Mouse (Mus musculus) kidney, postnatal 0 days (tissue): ENCODE results near the gene Slc35a1. TPM values are rescaled to one million over a fixed set of nuclear protein-coding genes. Genes with fewer than 3 reads are reported as not detected.

Source experiments
- ATAC-seq: fragments of 200-750 bp; cut with Nextera tagmentation; replicated peaks from 2 replicates; pipeline ENCODE4 v1.8.0; 2017; ENCODE audit warnings: low read depth, moderate number of reproducible peaks, moderate TSS enrichment, moderate library complexity; ENCODE audit not compliant: low FRiP score
- DNase-seq: peaks from one replicate; pipeline ENCODE4 v3.0.0-alpha.2; 2016; ENCODE audit warnings: low spot score
- H3K27ac ChIP-seq: fragments of 300-500 bp; sonication (generic); 2 replicates; pipeline ENCODE4 v1.5.1; 2014; ENCODE audit warnings: mild to moderate bottlenecking
- H3K27me3 ChIP-seq: fragments of 300-500 bp; sonication (generic); 2 replicates; pipeline ENCODE4 v1.6.1; 2014; ENCODE audit warnings: low read length, mixed read lengths; ENCODE audit not compliant: insufficient read depth
- H3K36me3 ChIP-seq: fragments of 300-500 bp; sonication (generic); 2 replicates; pipeline ENCODE4 v1.6.1; 2014; ENCODE audit warnings: low read length, mixed read lengths; ENCODE audit not compliant: insufficient read depth
- H3K4me1 ChIP-seq: fragments of 300-500 bp; sonication (generic); replicated peaks from 2 replicates; pipeline ENCODE4 v1.6.1; 2014; ENCODE audit warnings: antibody characterized with exemption, low read length, mixed read lengths; ENCODE audit not compliant: insufficient read depth
- H3K4me2 ChIP-seq: fragments of 300-500 bp; sonication (generic); 2 replicates; pipeline ENCODE4 v1.6.1; 2014; ENCODE audit warnings: mild to moderate bottlenecking, low read length, moderate library complexity, mixed read lengths
- H3K4me3 ChIP-seq: fragments of 300-500 bp; sonication (generic); replicated peaks from 2 replicates; pipeline ENCODE4 v1.5.1; 2014; ENCODE audit warnings: low read depth, low read length
- H3K9ac ChIP-seq: fragments of 300-500 bp; sonication (generic); 2 replicates; pipeline ENCODE4 v1.6.1; 2014; ENCODE audit warnings: low read depth, low read length
- H3K9me3 ChIP-seq: fragments of 300-500 bp; sonication (generic); replicated peaks from 2 replicates; pipeline ENCODE4 v1.6.1; 2016; ENCODE audit warnings: low read length, inconsistent platforms, mixed read lengths
- CTCF ChIP-seq: IDR thresholded peaks from 2 replicates; pipeline ENCODE4 v1.5.1; 2016; ENCODE audit warnings: antibody characterized with exemption, low read depth, mild to moderate bottlenecking, moderate library complexity
- WGBS: fragments of 180-500 bp; shearing (Covaris S2); extraction: QIAGEN DNeasy Blood & Tissue Kit; methylation state at CpG from one replicate; pipeline ENCODE4 v1.1.7; 2014; 5-methylcytosine and 5-hydroxymethylcytosine counted together
- polyA plus RNA-seq: library from polyadenylated mRNA; unstranded; fragments of >200 nt; fragmentation: Nextera tagmentation; extraction: Ambion mirVana; gene quantifications from 2 replicates; pipeline ENCODE4 v1.2.1, GENCODE M21; 2015

The Slc35a1 gene
- polyA plus RNA-seq, 1 experiment from 2014 or later, result 34.7 TPM

GRCm38 (mm10) chr4:34703029-34703428 is 15.8 kb upstream of the Slc35a1 start:
- Histone ChIP-seq H3K27ac (no peak overlapping the region), H3K4me3 (no peak overlapping the region), H3K36me3 (no peaks in the 10 kb centered on the region), H3K4me2 (no peak overlapping the region), H3K4me1 (no peaks in the 10 kb centered on the region), H3K9ac (no peak overlapping the region), H3K9me3 (no peaks in the 10 kb centered on the region), H3K27me3 (no peaks in the 10 kb centered on the region)
- WGBS, result 59% methylated on average over 4 of the region's 4 CpGs
- ATAC-seq (no peak), DNase-seq (no peak)
- TF ChIP-seq CTCF, result no peak

GRCm38 (mm10) chr4:34702231-34702630 is 15.0 kb upstream of the Slc35a1 start:
- no peak for ATAC-seq
- no peak overlapping the region for H3K4me3 ChIP-seq
- TF ChIP-seq CTCF, result no peak
- no peaks in the 10 kb centered on the region for H3K9me3 ChIP-seq
- H3K4me2 ChIP-seq, result no peak overlapping the region
- H3K9ac ChIP-seq, result no peak overlapping the region
- H3K27me3 ChIP-seq, result no peaks in the 10 kb centered on the region
- WGBS, result 97% methylated on average over 11 of the region's 11 CpGs
- no peaks in the 10 kb centered on the region for H3K36me3 ChIP-seq
- no peaks in the 10 kb centered on the region for H3K4me1 ChIP-seq
- H3K27ac ChIP-seq, result no peak overlapping the region
- no peak for DNase-seq

GRCm38 (mm10) chr4:34701528-34701927 is 14.3 kb upstream of the Slc35a1 start:
- peak; percentile 47 for DNase-seq
- ATAC-seq, result no peak; the same call in 1 of the 2 replicates
- H3K27me3 ChIP-seq, result no peaks in the 10 kb centered on the region
- no peak overlapping the region for H3K27ac ChIP-seq
- H3K4me1 ChIP-seq, result no peaks in the 10 kb centered on the region
- H3K4me2 ChIP-seq, result no peak overlapping the region
- WGBS, result 56% methylated on average over 5 of the region's 5 CpGs
- peak; percentile 63 for TF ChIP-seq CTCF
- H3K9me3 ChIP-seq, result no peaks in the 10 kb centered on the region
- H3K4me3 ChIP-seq, result no peak overlapping the region
- no peak overlapping the region for H3K9ac ChIP-seq
- no peaks in the 10 kb centered on the region for H3K36me3 ChIP-seq

- Histone ChIP-seq H3K4me3 (no peak overlapping the region), H3K4me1 (no peaks in the 10 kb centered on the region), H3K27ac (no peak overlapping the region), H3K36me3 (no peaks in the 10 kb centered on the region), H3K4me2 (no peak overlapping the region), H3K27me3 (no peaks in the 10 kb centered on the region), H3K9ac (no peak overlapping the region), H3K9me3 (no peaks in the 10 kb centered on the region)
- no peak for TF ChIP-seq CTCF
- 79% methylated on average over 3 of the region's 3 CpGs for WGBS
- ATAC-seq, result no peak
- no peak for DNase-seq
Measured at GRCm38 (mm10) chr4:34688021-34688420, 783 bp upstream of the Slc35a1 start.

- Histone ChIP-seq H3K4me1 (0 out of 2 replicates have a peak, but pooled peaks cover 6% of the 10 kb centered on the region), H3K4me2 (no peak overlapping the region), H3K9me3 (no peaks in the 10 kb centered on the region), H3K36me3 (peaks cover 4% of the 10 kb centered on the region; the same call in 1 of the 2 replicates), H3K9ac (no peak overlapping the region), H3K4me3 (no peak overlapping the region), H3K27me3 (no peaks in the 10 kb centered on the region), H3K27ac (no peak overlapping the region)
- ATAC-seq (no peak), DNase-seq (no peak)
- 86% methylated on average over 5 of the region's 5 CpGs for WGBS
- TF ChIP-seq CTCF, result peak; percentile 31; the same call in 1 of the 2 replicates
Measured at GRCm38 (mm10) chr4:34680530-34680929, 6.7 kb downstream of the Slc35a1 start.

- H3K9ac ChIP-seq, result no peak overlapping the region
- TF ChIP-seq CTCF, result no peak
- 0 out of 2 replicates have a peak, but pooled peaks cover 4% of the 10 kb centered on the region for H3K4me1 ChIP-seq
- ATAC-seq (no peak), DNase-seq (no peak)
- H3K4me3 ChIP-seq, result no peak overlapping the region
- H3K9me3 ChIP-seq, result no peaks in the 10 kb centered on the region
- 85% methylated on average over 5 of the region's 5 CpGs for WGBS
- no peak overlapping the region for H3K27ac ChIP-seq
- peaks cover 17% of the 10 kb centered on the region for H3K36me3 ChIP-seq
- no peak overlapping the region for H3K4me2 ChIP-seq
- no peaks in the 10 kb centered on the region for H3K27me3 ChIP-seq
Measured at GRCm38 (mm10) chr4:34673721-34674120, 13.5 kb downstream of the Slc35a1 start.

- 90% methylated on average over 5 of the region's 5 CpGs for WGBS
- no peak for DNase-seq
- TF ChIP-seq CTCF, result no peak
- ATAC-seq, result no peak
- H3K36me3 ChIP-seq, result 0 out of 2 replicates have a peak, but pooled peaks cover 28% of the 10 kb centered on the region
- H3K4me2 ChIP-seq, result no peak overlapping the region
- H3K4me1 ChIP-seq, result no peaks in the 10 kb centered on the region
- no peak overlapping the region for H3K4me3 ChIP-seq
- no peaks in the 10 kb centered on the region for H3K27me3 ChIP-seq
- H3K9me3 ChIP-seq, result no peaks in the 10 kb centered on the region
- no peak overlapping the region for H3K27ac ChIP-seq
- no peak overlapping the region for H3K9ac ChIP-seq
Measured at GRCm38 (mm10) chr4:34667923-34668322, 19.3 kb downstream of the Slc35a1 start.
